Mouse (Mus musculus) CD4-positive, CD25-positive, alpha-beta regulatory T cell, adult 4 months (primary cell): Measurements from ENCODE around the gene Olfr769. TPM values are rescaled to one million over a fixed set of nuclear protein-coding genes. Genes with fewer than 3 reads are reported as not detected.
"Not testable (repeated sequence)": the region's sequence is repeated elsewhere in the genome, so short reads cannot be mapped to it uniquely, and the experiment has no call there.

Source experiments
- ATAC-seq: one replicate; pipeline ENCODE4 v1.8.0; 2017
- polyA plus RNA-seq, 2 experiments: library from polyadenylated mRNA; unstranded; fragments of 100-300 nt; shearing (Covaris generic); gene quantifications; one replicate each; pipeline ENCODE4 v1.2.1; 2017

Olfr769 gene
- not detected for polyA plus RNA-seq

- no peak for ATAC-seq
These were observed at the start of gene Olfr769 for GRCm38 (mm10) chr10:129117761-129118160. Olfr769 (minus strand) TSS chr10:129117861.

- ATAC-seq: no peak
These were observed 47.0 kb upstream of the Olfr769 start, which contains the start of gene Olfr771 for GRCm38 (mm10) chr10:129164651-129165050. Olfr771 (minus strand) TSS chr10:129164751.

DNA sequence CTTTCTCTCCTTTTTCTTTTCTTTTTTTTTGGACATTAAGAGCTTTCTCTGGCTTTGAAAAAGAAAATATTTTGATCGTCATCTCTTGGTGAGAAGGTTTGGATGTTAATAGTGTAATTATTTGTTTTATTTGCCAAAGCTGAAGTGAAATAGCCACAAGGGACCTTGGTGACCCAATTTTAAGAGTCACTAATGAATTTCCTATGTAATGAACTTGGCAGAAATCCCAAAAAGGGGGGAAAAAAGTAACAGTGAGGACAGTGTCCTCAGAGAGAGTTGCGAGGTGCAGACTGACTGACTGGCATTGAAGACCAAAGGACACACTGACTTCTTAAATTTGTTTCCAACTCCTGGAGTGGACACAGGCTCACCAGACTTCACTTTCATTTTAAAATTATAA lies 21.2 kb upstream of the Olfr769 start, which contains the start of gene Olfr770:
Olfr770 (minus strand) TSS at position 101 of the 400 bp plus-strand sequence.
- ATAC-seq: no peak

DNA sequence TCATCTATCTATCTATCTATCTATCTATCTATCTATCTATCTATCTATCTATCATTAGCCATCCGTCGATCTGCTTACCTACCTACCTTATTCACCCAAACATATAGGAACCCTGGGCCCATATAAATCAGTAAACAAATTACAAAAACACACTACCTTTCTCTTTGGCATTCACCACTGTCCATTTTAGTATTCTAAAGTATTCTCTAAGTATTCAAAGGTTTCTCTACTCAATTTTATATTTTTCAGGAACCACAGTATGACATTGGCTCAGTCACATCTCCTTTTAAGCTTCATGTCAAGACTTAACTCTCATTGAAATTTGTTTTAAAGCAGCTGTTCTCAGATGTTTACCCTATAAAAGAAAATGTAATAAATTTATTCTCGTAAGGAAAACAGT lies 2.5 kb downstream of the Olfr769 start:
- no peak for ATAC-seq

- ATAC-seq: no peak
These were observed 16.4 kb downstream of the Olfr769 start for GRCm38 (mm10) chr10:129101231-129101630.

- no peak for ATAC-seq
These were observed 18.4 kb downstream of the Olfr769 start, which contains the start of gene Olfr768 for GRCm38 (mm10) chr10:129099275-129099674. Olfr768 (minus strand) TSS chr10:129099375.

GRCm38 (mm10) chr10:129082810-129083209 lies 34.9 kb downstream of the Olfr769 start, which contains the start of gene Olfr767:
Olfr767 (minus strand) TSS chr10:129082910.
- not testable (repeated sequence) for ATAC-seq

DNA sequence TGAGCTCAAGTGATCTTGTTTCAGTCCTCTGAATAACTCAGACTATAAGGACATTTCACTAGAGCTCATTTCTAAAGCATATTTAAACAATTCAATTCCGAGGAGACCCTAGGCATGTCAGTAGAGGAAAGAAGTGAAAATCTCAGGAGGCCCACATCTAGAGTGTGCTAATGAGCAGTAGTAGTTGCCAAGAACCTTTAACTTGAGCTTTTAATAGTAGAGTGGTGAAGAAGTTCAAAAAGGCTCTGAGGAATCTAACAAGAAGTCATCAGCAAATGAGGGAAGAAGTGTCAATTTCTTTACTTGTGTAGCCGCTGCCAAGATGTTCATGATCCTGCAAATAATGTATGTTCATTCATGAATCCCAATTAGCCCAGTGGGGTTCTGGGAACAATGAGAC lies 48.8 kb downstream of the Olfr769 start, which contains the start of gene Olfr766-ps1:
Olfr766-ps1 (minus strand) TSS at position 101 of the 400 bp plus-strand sequence.
- no peak for ATAC-seq

Other genes with a start within 250 kb of the Olfr769 start
- gene Gdf11, start 226.1 kb downstream of the Olfr769 start, polyA plus RNA-seq: 1 to 10 TPM; 7.9 to 8.1 TPM
- gene Cd63, start 216.9 kb downstream of the Olfr769 start, polyA plus RNA-seq: under 1 TPM; 0.51 to 0.65 TPM
- 10 to 100 TPM; 12.4 to 23.7 TPM for gene Rdh5, start 195.0 kb downstream of the Olfr769 start, polyA plus RNA-seq
- gene Bloc1s1, start 193.8 kb downstream of the Olfr769 start, polyA plus RNA-seq: 100 to 1,000 TPM; 227 to 233 TPM
- gene Itga7, start 184.0 kb downstream of the Olfr769 start, polyA plus RNA-seq: 1 to 10 TPM; 2.9 to 3.1 TPM
- not detected for gene Mettl7b, start 156.9 kb downstream of the Olfr769 start, polyA plus RNA-seq
- gene Olfr9, start 128.4 kb downstream of the Olfr769 start, polyA plus RNA-seq: not detected
- not detected for gene Olfr763, start 107.1 kb downstream of the Olfr769 start, polyA plus RNA-seq
- gene Olfr764-ps1, start 78.0 kb downstream of the Olfr769 start, polyA plus RNA-seq: not detected
- not detected for gene Olfr765, start 67.9 kb downstream of the Olfr769 start, polyA plus RNA-seq
- gene Olfr766-ps1, start 48.9 kb downstream of the Olfr769 start, polyA plus RNA-seq: under 1 TPM in 1 of 2 experiments, not detected in 1; 0.11 TPM
- under 1 TPM in 1 of 2 experiments, not detected in 1; 0.17 TPM for gene Olfr767, start 35.0 kb downstream of the Olfr769 start, polyA plus RNA-seq
- not detected for gene Olfr768, start 18.5 kb downstream of the Olfr769 start, polyA plus RNA-seq
- gene Olfr770, start 21.1 kb upstream of the Olfr769 start, polyA plus RNA-seq: not detected
- not detected for gene Olfr771, start 46.9 kb upstream of the Olfr769 start, polyA plus RNA-seq
- not detected for gene Olfr772, start 60.1 kb upstream of the Olfr769 start, polyA plus RNA-seq
- not detected for gene Olfr773, start 69.6 kb upstream of the Olfr769 start, polyA plus RNA-seq
- gene Olfr774, start 118.3 kb upstream of the Olfr769 start, polyA plus RNA-seq: not detected
- not detected for gene Olfr775, start 130.6 kb upstream of the Olfr769 start, polyA plus RNA-seq
- not detected for gene Olfr776, start 141.3 kb upstream of the Olfr769 start, polyA plus RNA-seq
- gene Olfr777, start 153.6 kb upstream of the Olfr769 start, polyA plus RNA-seq: not detected
- not detected for gene Olfr780, start 200.3 kb upstream of the Olfr769 start, polyA plus RNA-seq
- not detected for gene Olfr781, start 211.0 kb upstream of the Olfr769 start, polyA plus RNA-seq
- gene Olfr782, start 231.0 kb upstream of the Olfr769 start, polyA plus RNA-seq: not detected